Mouse (Mus musculus) CH12.LX (cell line): ENCODE measurements around the gene Zfp326. TPM values are rescaled to one million over a fixed set of nuclear protein-coding genes. Genes with fewer than 3 reads are reported as not detected.
A peak's percentile ranks its signal among the peaks of the same experiment; 100 is the strongest.

Experiments
- DNase-seq: peaks from one replicate; pipeline ENCODE4 v3.0.0-alpha.2; 2013; ENCODE audit errors: extremely low read depth
- H3K27ac ChIP-seq: 2 replicates; pipeline ENCODE4 v1.5.1; 2012; ENCODE audit warnings: low read depth, mild to moderate bottlenecking, control low read depth, moderate library complexity; ENCODE audit not compliant: insufficient read depth
- H3K27me3 ChIP-seq: replicated peaks from 2 replicates; pipeline ENCODE3; 2012; ENCODE audit warnings: inconsistent platforms
- H3K36me3 ChIP-seq, 2 experiments: replicated peaks in 1 of 2; 2 replicates each; pipeline versions ENCODE3 to v1.6.1; 2012; ENCODE audit warnings: inconsistent platforms in 1 of 2, low read length in 1 of 2, mild to moderate bottlenecking in 1 of 2, mixed read lengths in 1 of 2, moderate library complexity in 1 of 2; ENCODE audit not compliant: control insufficient read depth in 1 of 2, insufficient read depth in 1 of 2
- H3K4me1 ChIP-seq, 2 experiments: 2 replicates each; pipeline ENCODE4 v1.6.1; 2012; ENCODE audit warnings: inconsistent platforms in 1 of 2, moderate library complexity in 1 of 2; ENCODE audit not compliant: insufficient read depth in 2 of 2, control insufficient read depth in 1 of 2
- H3K4me2 ChIP-seq: 2 replicates; pipeline ENCODE4 v1.6.1; 2012; ENCODE audit warnings: low read depth, mild to moderate bottlenecking, control low read depth; ENCODE audit not compliant: poor library complexity, insufficient read depth, severe bottlenecking
- H3K4me3 ChIP-seq, 3 experiments: fragments of 150-350 bp in 1 of 3; sonication (generic) in 1 of 3; replicated peaks in 1 of 3; 2 replicates each; pipeline versions ENCODE3 to v1.5.1; 2011 to 2012; ENCODE audit warnings: low read depth in 2 of 3, low read length in 2 of 3, mild to moderate bottlenecking in 2 of 3, moderate library complexity in 2 of 3, control low read depth in 1 of 3, improper control_type of control experiment in 1 of 3, inconsistent platforms in 1 of 3, mixed read lengths in 1 of 3; ENCODE audit not compliant: poor library complexity in 1 of 3
- H3K79me2 ChIP-seq: replicated peaks from 2 replicates; pipeline ENCODE4 v1.6.1; 2012; ENCODE audit warnings: mild to moderate bottlenecking, moderate library complexity; ENCODE audit not compliant: control insufficient read depth, poor library complexity, insufficient read depth, severe bottlenecking; ENCODE audit errors: extremely low read depth
- H3K9ac ChIP-seq: 2 replicates; pipeline ENCODE4 v1.6.1; 2012; ENCODE audit warnings: low read depth, mild to moderate bottlenecking, control low read depth, moderate library complexity; ENCODE audit not compliant: insufficient read depth
- H3K9me3 ChIP-seq: replicated peaks from 2 replicates; pipeline ENCODE3; 2012; ENCODE audit warnings: low read length, inconsistent platforms, mixed read lengths
- BHLHE40 ChIP-seq: IDR thresholded peaks from 2 replicates; pipeline ENCODE4 v1.6.1; 2011; ENCODE audit warnings: mild to moderate bottlenecking, low read depth, low read length, improper control_type of control experiment
- CHD1 ChIP-seq: IDR thresholded peaks from 2 replicates; pipeline ENCODE4 v1.6.1; 2012; ENCODE audit warnings: low read depth, low read length, improper control_type of control experiment, inconsistent platforms
- CHD2 ChIP-seq: IDR thresholded peaks from 2 replicates; pipeline ENCODE4 v1.6.1; 2011; ENCODE audit warnings: low read length, improper control_type of control experiment
- CTCF ChIP-seq, 2 experiments: IDR thresholded peaks in 1 of 2; conservative IDR thresholded peaks in 1 of 2; 2 replicates each; pipeline ENCODE4 v1.5.1; 2011 to 2012; ENCODE audit warnings: low read depth in 2 of 2, low read length in 2 of 2, improper control_type of control experiment in 1 of 2, inconsistent platforms in 1 of 2, mild to moderate bottlenecking in 1 of 2, moderate library complexity in 1 of 2
- E2F4 ChIP-seq: IDR thresholded peaks from 2 replicates; pipeline ENCODE4 v1.6.1; 2011; ENCODE audit warnings: low read depth, low read length, improper control_type of control experiment; ENCODE audit not compliant: insufficient replicate concordance
- ELF1 ChIP-seq: IDR thresholded peaks from 2 replicates; pipeline ENCODE4 v1.6.1; 2014; ENCODE audit warnings: low read depth, mild to moderate bottlenecking, inconsistent platforms, low read length, improper control_type of control experiment
- EP300 ChIP-seq: IDR thresholded peaks from 2 replicates; pipeline ENCODE4 v1.6.1; 2011; ENCODE audit warnings: low read length, improper control_type of control experiment
- ETS1 ChIP-seq: conservative IDR thresholded peaks from 2 replicates; pipeline ENCODE4 v1.6.1; 2012; ENCODE audit warnings: low read depth, mild to moderate bottlenecking, inconsistent platforms, low read length, improper control_type of control experiment, moderate library complexity
- GABPA ChIP-seq: IDR thresholded peaks from 2 replicates; pipeline ENCODE4 v1.6.1; 2012; ENCODE audit warnings: low read depth, low read length, improper control_type of control experiment, inconsistent platforms; ENCODE audit not compliant: insufficient replicate concordance
- HCFC1 ChIP-seq: IDR thresholded peaks from 2 replicates; pipeline ENCODE4 v1.6.1; 2012; ENCODE audit warnings: low read depth, mild to moderate bottlenecking, inconsistent platforms, low read length, improper control_type of control experiment
- IRF4 ChIP-seq: IDR thresholded peaks from 2 replicates; pipeline ENCODE4 v1.6.1; 2014; ENCODE audit warnings: low read depth, mild to moderate bottlenecking, inconsistent platforms, low read length, improper control_type of control experiment
- JUN ChIP-seq: IDR thresholded peaks from 2 replicates; pipeline ENCODE4 v1.6.1; 2011; ENCODE audit warnings: low read depth, mild to moderate bottlenecking, low read length, improper control_type of control experiment, moderate library complexity; ENCODE audit not compliant: insufficient read depth
- JUND ChIP-seq: conservative IDR thresholded peaks from 2 replicates; pipeline ENCODE4 v1.6.1; 2011; ENCODE audit warnings: low read depth, low read length, improper control_type of control experiment
- KAT2A ChIP-seq: IDR thresholded peaks from 2 replicates; pipeline ENCODE4 v1.6.1; 2012; ENCODE audit warnings: low read length, improper control_type of control experiment, inconsistent platforms; ENCODE audit not compliant: insufficient replicate concordance
- MAFK ChIP-seq: IDR thresholded peaks from 2 replicates; pipeline ENCODE4 v1.6.1; 2011; ENCODE audit warnings: low read length, improper control_type of control experiment; ENCODE audit not compliant: insufficient replicate concordance
- MAX ChIP-seq: IDR thresholded peaks from 2 replicates; pipeline ENCODE4 v1.6.1; 2011; ENCODE audit warnings: low read length, improper control_type of control experiment
- MAZ ChIP-seq: IDR thresholded peaks from 2 replicates; pipeline ENCODE4 v1.6.1; 2012; ENCODE audit warnings: low read depth, mild to moderate bottlenecking, inconsistent platforms, low read length, improper control_type of control experiment, moderate library complexity
- MEF2A ChIP-seq: IDR thresholded peaks from 2 replicates; pipeline ENCODE4 v1.6.1; 2014; ENCODE audit warnings: low read depth, mild to moderate bottlenecking, inconsistent platforms, low read length, improper control_type of control experiment, borderline replicate concordance
- MXI1 ChIP-seq: IDR thresholded peaks from 2 replicates; pipeline ENCODE4 v1.6.1; 2011; ENCODE audit warnings: mild to moderate bottlenecking, low read depth, low read length, improper control_type of control experiment
- MYC ChIP-seq: IDR thresholded peaks from 2 replicates; pipeline ENCODE4 v1.6.1; 2011; ENCODE audit warnings: low read depth, mild to moderate bottlenecking, improper control_type of control experiment, low read length
- NELFE ChIP-seq: IDR thresholded peaks from 2 replicates; pipeline ENCODE4 v1.6.1; 2011; ENCODE audit warnings: low read depth, low read length, improper control_type of control experiment
- NRF1 ChIP-seq: IDR thresholded peaks from 2 replicates; pipeline ENCODE4 v1.6.1; 2014; ENCODE audit warnings: low read depth, mild to moderate bottlenecking, inconsistent platforms, low read length, improper control_type of control experiment, moderate library complexity
- PAX5 ChIP-seq: IDR thresholded peaks from 2 replicates; pipeline ENCODE4 v1.6.1; 2012; ENCODE audit warnings: low read length, inconsistent platforms, mixed read lengths
- POLR2A ChIP-seq: IDR thresholded peaks from 2 replicates; pipeline ENCODE4 v1.6.1; 2011; ENCODE audit warnings: low read depth, mild to moderate bottlenecking, improper control_type of control experiment, low read length
- POLR2AphosphoS2 ChIP-seq: IDR thresholded peaks from 2 replicates; pipeline ENCODE4 v1.6.1; 2011; ENCODE audit warnings: low read depth, low read length, improper control_type of control experiment
- RAD21 ChIP-seq: IDR thresholded peaks from 2 replicates; pipeline ENCODE4 v1.6.1; 2011; ENCODE audit warnings: low read depth, mild to moderate bottlenecking, low read length, improper control_type of control experiment, moderate library complexity
- RCOR1 ChIP-seq: conservative IDR thresholded peaks from 2 replicates; pipeline ENCODE4 v1.6.1; 2012; ENCODE audit warnings: low read depth, mild to moderate bottlenecking, inconsistent platforms, low read length, improper control_type of control experiment
- SIN3A ChIP-seq: IDR thresholded peaks from 2 replicates; pipeline ENCODE4 v1.6.1; 2012; ENCODE audit warnings: low read length, improper control_type of control experiment, inconsistent platforms
- SMC3 ChIP-seq: IDR thresholded peaks from 2 replicates; pipeline ENCODE4 v1.6.1; 2011; ENCODE audit warnings: low read depth, low read length, improper control_type of control experiment
- TBP ChIP-seq: conservative IDR thresholded peaks from 2 replicates; pipeline ENCODE4 v1.6.1; 2011; ENCODE audit warnings: low read depth, low read length, improper control_type of control experiment
- TCF12 ChIP-seq: IDR thresholded peaks from 2 replicates; pipeline ENCODE4 v1.6.1; 2014; ENCODE audit warnings: low read depth, mild to moderate bottlenecking, inconsistent platforms, low read length, improper control_type of control experiment
- UBTF ChIP-seq: IDR thresholded peaks from 2 replicates; pipeline ENCODE4 v1.6.1; 2012; ENCODE audit warnings: low read depth, mild to moderate bottlenecking, inconsistent platforms, low read length, improper control_type of control experiment, moderate library complexity
- USF1 ChIP-seq: IDR thresholded peaks from 2 replicates; pipeline ENCODE4 v1.6.1; 2014; ENCODE audit warnings: low read depth, mild to moderate bottlenecking, inconsistent platforms, low read length, improper control_type of control experiment
- USF2 ChIP-seq: conservative IDR thresholded peaks from 2 replicates; pipeline ENCODE4 v1.6.1; 2011; ENCODE audit warnings: low read depth, low read length, improper control_type of control experiment
- ZC3H11A ChIP-seq: IDR thresholded peaks from 2 replicates; pipeline ENCODE4 v1.6.1; 2012; ENCODE audit warnings: low read depth, mild to moderate bottlenecking, inconsistent platforms, low read length, improper control_type of control experiment
- ZKSCAN1 ChIP-seq: IDR thresholded peaks from 2 replicates; pipeline ENCODE4 v1.6.1; 2012; ENCODE audit warnings: low read depth, inconsistent platforms, low read length, improper control_type of control experiment, borderline replicate concordance
- ZMIZ1 ChIP-seq: IDR thresholded peaks from 2 replicates; pipeline ENCODE4 v1.6.1; 2012; ENCODE audit warnings: low read depth, mild to moderate bottlenecking, inconsistent platforms, low read length, improper control_type of control experiment
- ZNF384 ChIP-seq: IDR thresholded peaks from 2 replicates; pipeline ENCODE4 v1.6.1; 2012; ENCODE audit warnings: low read depth, low read length, improper control_type of control experiment, inconsistent platforms
- dilution Hi-C: fragments of 300-500 bp; cut with MboI; formaldehyde crosslinking; loops from 2 replicates; pipeline ENCODE4 v1.14.3; 2020; ENCODE audit warnings: low sequenced_read_pairs; ENCODE audit not compliant: extremely low pct_unique_long_range_greater_than_20kb, extremely low pct_ligation_motif_present
- in situ Hi-C: fragments of 300-500 bp; cut with MboI; formaldehyde crosslinking; loops from 3 replicates; pipeline ENCODE4 v1.14.3; 2019; ENCODE audit warnings: low sequenced_read_pairs, low pct_ligation_motif_present, low pct_unique_long_range_greater_than_20kb, mixed read lengths
- polyA plus RNA-seq: library from polyadenylated mRNA; unstranded; fragments of >175 nt; gene quantifications from 2 replicates; pipeline ENCODE4 v1.2.1, GENCODE M21; 2012; ENCODE audit warnings: low read depth; ENCODE audit not compliant: insufficient read length
- total RNA-seq, 2 experiments: library from RNA; depleted of rRNA; stranded (reverse); fragments of 300-350 nt in 1 of 2; fragments of >200 nt in 1 of 2; gene quantifications; 2 replicates each; pipeline ENCODE4 v1.2.3; 2012 to 2014

Gene Zfp326
- total and polyA plus RNA-seq, 3 experiments, result 5.3 to 21.6 (median 7.4) TPM

DNA sequence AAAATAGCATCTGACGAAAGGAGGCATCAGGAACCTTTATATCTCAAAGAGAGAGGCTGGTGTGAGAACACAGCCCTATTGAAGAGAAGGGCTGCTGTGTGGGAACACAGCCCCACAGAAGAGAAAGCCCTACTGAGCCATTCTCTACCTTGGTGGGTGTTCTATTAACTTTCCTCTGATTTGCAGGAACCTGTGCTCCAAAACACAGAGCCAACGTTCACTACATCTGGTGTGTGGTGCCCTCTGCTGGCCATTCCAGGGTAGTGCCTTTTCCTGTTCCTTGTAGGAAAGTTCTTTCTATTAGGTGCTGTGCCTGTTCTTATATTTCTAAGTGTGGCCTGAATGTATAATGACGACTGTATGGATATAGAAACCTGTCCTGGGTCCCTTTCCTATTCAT lies 7.8 kb upstream of the Zfp326 start:
- Histone ChIP-seq H3K4me3 (no peak overlapping the region), H3K27me3 (no peaks in the 10 kb centered on the region), H3K79me2 (no peaks in the 10 kb centered on the region), H3K9me3 (no peaks in the 10 kb centered on the region), H3K9ac (no peak overlapping the region), H3K4me2 (no peak overlapping the region), H3K27ac (no peak overlapping the region)
- DNase-seq, result peak; percentile 75
- in situ Hi-C loops (loop anchor here (5.0 kb wide), 2 partner anchors 176 to 371 kb away; no protein-coding TSS in a partner anchor), dilution Hi-C loops (no loop called here)
- TF ChIP-seq MAFK (no peak), JUND (no peak), HCFC1 (no peak), USF1 (no peak), NELFE (no peak), JUN (no peak), USF2 (no peak), MYC (no peak), CTCF (conservative IDR thresholded peaks at IDR 0.05 in 1 of 2, IDR thresholded peaks at IDR 0.05 in 1 of 2; ENCODE audit: low read depth in 2 of 2, low read length in 2 of 2) (peak; percentile 88 to 96), ETS1 (no peak), ZKSCAN1 (no peak), NRF1 (no peak), IRF4 (0 out of 2 replicates have a peak, but pooled peaks have one; percentile 28), CHD1 (no peak), ZNF384 (no peak), BHLHE40 (no peak), SIN3A (no peak), TCF12 (no peak), MEF2A (no peak), TBP (no peak), PAX5 (no peak), CHD2 (no peak), MAZ (no peak), EP300 (no peak), E2F4 (no peak), GABPA (no peak), SMC3 (peak; percentile 95), MXI1 (no peak), POLR2A (no peak), ZC3H11A (peak; percentile 93), MAX (no peak), ELF1 (0 out of 2 replicates have a peak, but pooled peaks have one; percentile 29), KAT2A (no peak), RAD21 (peak; percentile 97), POLR2AphosphoS2 (no peak), UBTF (no peak), RCOR1 (no peak), ZMIZ1 (no peak)
- TF ChIP-seq, all 38 proteins: peak for 6
- no peaks in the 10 kb centered on the region for H3K36me3 ChIP-seq
- peaks cover 4 to 7% of the 10 kb centered on the region in 2 experiments; a peak in 1 of 4 replicates for H3K4me1 ChIP-seq
